Mouse (Mus musculus): ENCODE data around the gene Kif11.

Gene Kif11

GRCm38 (mm10) chr19:37375755-37376615, at the start of gene Kif11:
TSS of gene Kif11 (plus strand) at chr19:37376403.
- DNase-seq = peak; percentile 92

DNA sequence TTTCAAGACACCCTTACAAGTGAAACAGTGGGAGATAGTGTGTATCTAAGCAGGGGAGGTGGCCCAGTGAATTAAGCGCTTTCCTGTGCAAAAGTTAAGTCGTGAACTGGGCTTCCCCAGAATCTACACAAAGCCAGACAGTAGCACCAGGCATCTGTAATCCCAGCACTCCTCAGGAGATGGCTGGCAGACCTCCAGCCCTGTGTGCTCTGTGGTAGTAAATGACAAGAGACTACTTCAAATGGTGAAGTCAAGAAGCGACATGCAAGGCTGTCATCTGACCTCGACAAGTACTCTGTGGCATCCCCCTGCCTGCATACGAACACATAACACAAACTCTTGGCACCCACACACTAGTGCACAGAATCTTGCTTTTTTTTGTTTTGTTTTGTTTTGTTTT, 49.0 kb upstream of the Kif11 start:
- no peak for DNase-seq

GRCm38 (mm10) chr19:37332726-37333125, 43.5 kb upstream of the Kif11 start:
- DNase-seq = no peak

GRCm38 (mm10) chr19:37333357-37333756, 42.8 kb upstream of the Kif11 start:
- DNase-seq = no peak

DNA sequence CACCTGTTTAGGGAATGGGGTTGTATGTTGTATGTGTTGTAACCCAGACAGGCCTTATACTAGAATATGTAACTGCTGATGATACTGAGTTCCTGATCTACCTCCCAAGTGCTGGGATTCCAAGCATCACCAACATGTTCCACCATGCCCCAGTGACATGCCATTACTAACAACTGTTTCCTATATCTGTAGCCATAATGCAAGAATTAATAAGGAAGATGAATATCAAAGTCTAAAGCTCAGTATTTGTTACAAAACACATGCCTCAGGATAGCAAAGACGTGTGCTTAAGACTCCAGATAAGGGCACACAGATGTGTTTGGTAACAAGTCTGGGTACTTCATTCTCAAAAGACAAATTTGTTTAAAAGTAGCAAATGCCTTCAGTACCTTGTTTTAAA, 40.8 kb upstream of the Kif11 start:
- no peak for DNase-seq

DNA sequence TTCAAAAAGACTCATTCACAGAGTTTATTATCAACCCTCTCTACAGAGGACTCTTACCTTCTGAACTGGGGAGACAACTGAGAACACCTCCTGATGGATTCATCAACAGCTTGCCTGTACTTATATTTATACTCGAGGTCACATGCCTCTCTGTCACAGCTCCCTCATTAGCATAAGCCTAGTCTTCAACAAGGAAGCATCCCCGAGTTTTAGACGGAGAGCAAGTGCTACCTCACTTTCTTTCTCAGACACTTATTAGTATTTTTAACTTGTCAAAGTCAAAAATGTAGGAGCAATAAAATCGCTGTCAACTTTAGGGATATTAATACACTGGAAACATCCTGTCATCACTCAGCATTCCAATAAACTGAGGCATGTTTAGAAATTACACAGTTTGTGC, 38.5 kb upstream of the Kif11 start, which contains the start of gene Ide:
TSS of gene Ide (minus strand) at position 101 of the 400 bp plus-strand sequence.
- no peak for DNase-seq

- no peak for DNase-seq
These were observed 35.7 kb upstream of the Kif11 start for GRCm38 (mm10) chr19:37340495-37340894.

DNA sequence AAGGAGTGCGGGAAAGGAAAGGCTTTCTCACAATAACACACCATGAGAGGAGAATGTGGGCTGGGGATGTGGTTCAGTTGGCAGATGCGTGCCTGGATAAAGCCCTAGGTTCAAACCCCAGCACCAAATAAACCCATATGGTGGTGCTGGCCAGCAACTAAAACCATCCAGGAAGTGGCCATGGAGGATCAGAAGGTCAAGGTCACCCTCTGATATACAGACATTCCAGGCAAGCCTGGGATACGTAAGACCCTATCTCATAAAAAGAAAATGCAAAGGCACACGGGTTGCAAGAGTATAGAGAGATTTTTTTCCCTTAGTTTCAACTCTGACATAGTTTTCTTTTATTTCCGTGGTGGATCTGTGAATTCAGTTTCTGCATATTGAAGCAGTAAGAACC, 35.3 kb upstream of the Kif11 start:
- DNase-seq = no peak

GRCm38 (mm10) chr19:37343899-37344298, 32.3 kb upstream of the Kif11 start:
- no peak for DNase-seq

- DNase-seq = no peak
These were observed 29.9 kb upstream of the Kif11 start for GRCm38 (mm10) chr19:37346258-37346657.

DNA sequence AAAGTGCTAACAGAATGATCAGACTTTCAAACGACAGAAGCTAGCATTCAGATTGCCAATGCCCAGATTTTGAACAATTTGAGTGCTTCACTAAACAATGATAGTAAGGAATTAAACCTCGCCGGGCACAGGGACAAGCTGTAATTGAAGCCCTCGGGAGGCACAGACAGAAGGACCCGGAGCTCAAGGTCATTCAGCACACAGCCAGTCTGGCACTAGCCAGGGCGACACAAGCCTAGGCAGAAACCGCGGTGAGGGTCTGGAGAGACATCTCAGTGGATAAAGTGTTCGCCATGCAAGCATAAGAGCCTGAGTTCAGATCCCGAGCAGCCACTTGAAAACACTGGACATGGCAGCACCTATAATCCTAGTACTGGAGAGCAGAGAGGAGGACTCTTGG, 27.9 kb upstream of the Kif11 start:
- no peak for DNase-seq

DNA sequence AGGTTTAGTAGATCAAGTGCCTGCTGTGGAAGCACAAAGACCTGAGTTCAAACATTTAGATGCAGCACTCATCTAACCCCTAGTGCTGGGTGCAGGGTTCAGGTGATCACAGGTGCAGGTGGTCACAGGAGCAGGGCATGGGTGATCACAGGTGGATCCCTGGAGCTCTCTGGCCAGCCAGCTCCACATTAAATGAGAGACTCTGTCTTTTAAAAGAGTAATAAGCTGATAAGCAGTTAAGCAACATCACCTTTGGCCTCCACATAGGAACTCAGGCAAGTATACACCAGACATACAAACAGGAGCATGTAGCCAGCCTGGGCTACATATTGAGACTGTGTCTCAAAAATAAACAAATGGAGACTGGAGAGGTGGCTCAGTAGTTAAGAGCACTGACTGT, 27.3 kb upstream of the Kif11 start:
- DNase-seq = no peak

GRCm38 (mm10) chr19:37352756-37353155, 23.4 kb upstream of the Kif11 start:
- DNase-seq = no peak

- no peak for DNase-seq
These were observed 22.9 kb upstream of the Kif11 start for GRCm38 (mm10) chr19:37353331-37353730.

- no peak for DNase-seq
These were observed 16.2 kb upstream of the Kif11 start for GRCm38 (mm10) chr19:37360044-37360443.

DNA sequence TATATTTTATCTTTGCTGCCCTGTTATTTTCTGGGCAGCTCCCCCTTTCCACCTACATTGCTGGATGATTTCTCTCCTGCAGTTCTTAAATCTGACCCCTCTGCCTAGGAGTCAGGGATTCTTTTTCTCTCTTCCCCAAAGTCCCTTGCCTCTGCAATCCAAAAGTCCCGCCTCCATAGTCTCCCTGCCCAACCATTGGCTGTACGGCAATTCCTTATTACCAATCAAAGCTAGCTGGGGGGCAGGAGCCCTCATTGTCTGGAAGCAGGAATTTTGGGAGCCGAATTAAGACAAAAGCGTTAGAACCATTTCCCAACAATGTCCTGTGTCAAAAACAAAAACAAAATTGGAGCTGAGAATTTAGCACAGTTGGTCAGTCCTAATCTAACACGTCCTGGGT, 13.7 kb upstream of the Kif11 start:
- no peak for DNase-seq

DNA sequence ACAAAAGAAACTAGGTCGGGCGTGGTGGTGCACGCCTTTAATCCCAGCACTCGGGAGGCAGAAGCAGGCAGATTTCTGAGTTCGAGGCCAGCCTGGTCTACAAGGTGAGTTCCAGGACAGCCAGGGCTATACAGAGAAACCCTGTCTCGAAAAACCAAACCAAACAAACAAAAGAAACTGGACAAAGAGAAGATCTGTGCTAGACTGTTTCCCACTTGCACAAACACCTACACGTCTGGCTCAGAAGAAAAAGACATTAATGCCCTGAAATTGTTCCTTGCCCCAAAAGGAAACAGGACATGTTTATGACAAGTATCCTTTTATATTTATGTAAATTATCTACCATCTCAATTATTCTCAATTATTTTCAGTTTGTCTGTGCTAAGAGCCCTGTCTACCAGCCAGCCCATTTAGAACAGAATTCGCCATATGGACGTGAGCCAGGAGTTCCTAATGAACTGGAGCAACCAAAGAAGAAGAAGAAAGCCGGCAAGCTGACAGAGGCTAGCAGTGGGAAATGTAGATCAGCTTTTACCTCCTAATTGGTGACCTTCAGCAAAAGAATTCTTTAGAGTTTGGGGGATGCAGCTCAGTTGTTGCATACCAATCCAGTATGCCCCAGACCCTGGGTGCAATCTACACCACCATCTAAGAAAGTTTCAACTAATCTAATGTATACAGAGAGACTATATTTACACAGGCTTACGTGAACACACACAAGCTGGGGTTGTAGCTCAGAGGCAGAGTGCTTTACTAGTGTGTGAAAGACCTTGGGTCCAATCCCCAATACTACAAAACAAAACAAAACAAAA, 12.9 kb upstream of the Kif11 start:
- no peak for DNase-seq

DNA sequence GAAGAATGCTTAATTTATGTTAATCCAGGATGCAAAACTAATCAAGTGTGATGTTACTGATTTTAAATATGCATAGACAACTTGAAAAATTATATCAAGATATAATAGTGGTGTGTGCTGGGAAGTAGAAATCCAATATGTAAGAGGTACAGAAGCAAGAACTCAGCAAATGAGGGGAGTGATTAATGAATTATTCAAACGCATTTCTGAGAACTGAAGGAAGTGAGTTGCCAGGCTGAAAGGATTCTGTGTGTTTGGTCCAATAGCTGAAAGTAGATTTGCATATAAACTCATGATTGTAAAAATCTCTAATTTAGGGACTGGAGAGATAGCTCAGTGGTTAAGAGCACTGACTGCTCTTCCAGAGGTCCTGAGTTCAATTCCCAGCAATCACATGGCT, 7.2 kb upstream of the Kif11 start:
- DNase-seq = no peak

DNA sequence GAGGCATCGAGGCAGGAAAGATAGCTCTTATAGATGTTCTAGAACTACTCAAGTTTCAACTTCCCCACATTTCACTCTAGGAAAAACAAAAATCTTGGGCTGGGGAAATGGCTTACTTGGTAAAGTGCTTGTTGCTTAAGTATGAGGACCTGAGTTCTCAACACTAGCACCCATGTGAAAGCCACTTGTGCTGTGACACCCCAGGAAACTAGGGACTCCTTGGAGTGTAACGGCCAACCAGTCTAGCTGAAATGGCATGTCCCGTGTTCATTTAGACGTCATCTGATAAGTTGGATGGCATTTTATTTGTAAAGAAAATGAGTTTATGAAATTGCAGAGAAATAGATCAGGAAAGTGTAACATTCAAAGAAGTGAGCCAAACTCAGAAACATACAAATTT, 6.3 kb upstream of the Kif11 start:
- no peak for DNase-seq

- no peak for DNase-seq
These were observed 5.8 kb upstream of the Kif11 start for GRCm38 (mm10) chr19:37370356-37370755.

DNA sequence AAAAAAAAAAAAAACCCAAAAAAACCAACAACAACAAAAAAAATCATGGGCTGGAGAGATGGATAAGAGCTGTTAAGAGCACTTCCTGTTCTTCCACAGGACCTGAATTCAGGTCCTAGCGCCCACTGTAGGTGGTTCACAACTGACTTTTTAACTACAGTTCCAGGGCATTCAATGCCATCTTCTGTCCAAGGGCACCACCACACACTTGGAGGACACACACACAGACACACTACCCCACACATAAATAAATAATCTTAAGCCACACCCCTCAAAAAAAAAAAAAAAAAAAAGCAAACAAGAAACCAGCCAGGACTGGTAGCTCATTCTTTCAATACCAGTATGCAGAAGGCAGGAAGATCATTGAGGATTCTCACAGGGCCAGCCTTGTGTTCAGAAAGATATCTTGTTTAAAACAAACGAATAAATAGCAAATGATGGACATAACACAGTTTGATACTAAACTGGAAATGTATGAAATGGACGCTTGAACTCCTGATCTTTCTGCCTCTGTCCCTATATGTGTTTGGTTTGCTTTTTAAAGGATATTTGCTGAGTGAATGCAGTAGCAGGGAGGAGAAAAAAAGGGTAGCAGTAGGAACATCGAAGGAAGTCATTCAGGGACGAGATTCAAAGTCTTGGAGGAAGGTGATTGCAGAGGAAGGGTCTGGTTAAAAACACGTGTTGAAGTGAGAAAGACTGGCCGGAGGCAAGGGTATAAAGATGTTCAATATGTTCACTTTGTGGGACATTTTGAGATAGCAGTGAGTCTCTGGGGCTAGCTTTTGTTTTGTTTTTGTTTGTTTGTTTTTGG, 1.1 kb upstream of the Kif11 start:
- no peak for DNase-seq

DNA sequence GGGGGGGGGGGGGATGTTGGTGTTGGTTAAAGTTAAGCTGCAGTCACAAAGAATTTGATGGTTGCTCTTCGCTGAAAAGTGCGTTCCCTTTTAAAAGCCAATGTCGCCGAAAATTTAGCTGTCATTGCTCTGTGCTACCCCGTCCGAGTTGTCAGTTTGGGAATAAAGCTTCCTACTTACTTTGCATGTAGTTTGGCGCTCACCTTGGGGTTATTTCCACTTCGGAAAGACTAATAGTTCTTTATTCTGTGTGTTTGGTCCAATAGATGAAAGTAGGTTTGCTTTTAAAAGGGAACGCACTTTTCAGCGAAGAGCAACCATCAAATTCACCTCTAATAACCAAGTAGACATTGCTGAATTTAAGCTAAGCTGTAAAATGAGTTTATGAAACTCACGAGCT, 638 bp downstream of the Kif11 start:
- DNase-seq = no peak

DNA sequence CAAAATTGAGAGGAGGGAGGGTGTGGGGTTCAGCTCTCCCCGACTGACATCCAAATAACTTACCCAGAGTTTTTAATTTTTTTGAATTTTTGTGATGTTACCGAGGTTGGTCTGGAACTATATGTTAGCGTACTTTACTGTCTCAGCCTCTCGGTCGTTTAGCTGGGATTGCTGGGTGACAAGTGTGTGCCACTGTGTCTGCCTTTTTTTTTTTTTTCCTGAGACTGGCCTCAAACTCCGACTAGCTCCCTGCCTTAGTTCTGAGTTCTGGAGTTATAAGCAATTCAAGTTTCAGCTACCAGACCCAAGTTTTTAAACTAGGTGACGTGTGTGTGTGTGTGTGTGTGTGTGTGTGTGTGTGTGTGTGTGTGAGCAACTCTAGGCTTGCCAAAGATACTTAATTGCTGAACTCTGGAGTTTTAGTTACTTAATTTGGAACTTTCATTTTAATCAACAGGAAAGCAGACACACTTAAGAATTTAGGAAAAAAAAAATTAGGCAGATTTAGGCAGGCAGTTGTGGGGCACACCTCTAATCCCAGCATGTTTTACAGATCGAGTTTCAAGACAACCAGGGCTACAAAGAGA, 1.3 kb downstream of the Kif11 start:
- no peak for DNase-seq
